Mouse (Mus musculus) heart, postnatal 0 days (tissue): ENCODE measurements at regions not wholly inside any gene's neighbourhood (a gene's known extent, or its start where the extent isn't known, plus 50 kb on each side); places are given as distances from the start of the nearest gene placed in this dataset.

Experiments
- ATAC-seq: fragments of 200-750 bp; cut with Nextera tagmentation; 2 replicates; pipeline ENCODE4 v1.8.0; 2017; ENCODE audit warnings: low read depth, moderate number of reproducible peaks, moderate library complexity; ENCODE audit not compliant: insufficient read depth
- DNase-seq: peaks from one replicate; pipeline ENCODE4 v3.0.0-alpha.2; 2016; ENCODE audit warnings: low spot score
- H3K27ac ChIP-seq: fragments of 300-500 bp; sonication (generic); 2 replicates; pipeline ENCODE4 v1.5.1; 2014; ENCODE audit warnings: low read depth, mild to moderate bottlenecking
- H3K27me3 ChIP-seq: fragments of 300-500 bp; sonication (generic); 2 replicates; pipeline ENCODE4 v1.6.1; 2014; ENCODE audit warnings: low read length, mixed read lengths; ENCODE audit not compliant: control insufficient read depth, insufficient read depth
- H3K36me3 ChIP-seq: fragments of 300-500 bp; sonication (generic); replicated peaks from 2 replicates; pipeline ENCODE4 v1.6.1; 2014; ENCODE audit warnings: low read length, mixed read lengths; ENCODE audit not compliant: control insufficient read depth, insufficient read depth
- H3K4me1 ChIP-seq: fragments of 300-500 bp; sonication (generic); 2 replicates; pipeline ENCODE4 v1.6.1; 2014; ENCODE audit warnings: antibody characterized with exemption; ENCODE audit not compliant: control insufficient read depth, insufficient read depth
- H3K4me2 ChIP-seq: fragments of 300-500 bp; sonication (generic); 2 replicates; pipeline ENCODE4 v1.6.1; 2014; ENCODE audit warnings: low read depth, mild to moderate bottlenecking, low read length, moderate library complexity
- H3K4me3 ChIP-seq: fragments of 300-500 bp; sonication (generic); 2 replicates; pipeline ENCODE4 v1.5.1; 2014; ENCODE audit warnings: low read depth, low read length
- H3K9ac ChIP-seq: fragments of 300-500 bp; sonication (generic); replicated peaks from 2 replicates; pipeline ENCODE4 v1.6.1; 2014; ENCODE audit warnings: low read depth, low read length, mixed read lengths
- H3K9me3 ChIP-seq: fragments of 300-500 bp; sonication (generic); replicated peaks from 2 replicates; pipeline ENCODE4 v1.6.1; 2016; ENCODE audit warnings: low read length; ENCODE audit not compliant: control insufficient read depth
- CTCF ChIP-seq: IDR thresholded peaks from 2 replicates; pipeline ENCODE4 v1.5.1; 2016; ENCODE audit warnings: antibody characterized with exemption, control low read depth, low read depth
- EP300 ChIP-seq: IDR thresholded peaks from 2 replicates; pipeline ENCODE4 v1.6.1; 2016; ENCODE audit warnings: antibody characterized with exemption, low read depth
- WGBS: fragments of 180-500 bp; shearing (Covaris S2); extraction: QIAGEN DNeasy Blood & Tissue Kit; methylation state at CpG from one replicate; pipeline ENCODE4 v1.1.7; 2014; 5-methylcytosine and 5-hydroxymethylcytosine counted together

DNA sequence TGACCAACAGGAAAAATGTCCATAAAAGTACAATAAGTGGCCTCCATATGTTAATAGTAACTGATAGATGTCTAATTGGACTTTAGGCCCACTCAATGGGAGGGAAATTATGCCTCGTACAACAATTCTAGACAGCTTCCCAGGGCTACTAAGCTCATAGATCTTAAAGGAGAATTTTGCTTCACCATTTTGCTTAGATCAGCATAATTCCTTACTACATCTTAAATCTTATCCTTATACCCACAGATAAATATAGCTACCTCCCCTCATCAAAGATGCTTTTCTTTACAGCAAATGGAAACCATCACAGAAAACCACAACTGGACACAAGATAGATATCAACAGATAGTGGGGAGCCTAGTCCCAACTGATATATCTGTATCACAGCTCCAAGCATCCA lies 263.6 kb upstream of the Intu start:
- ATAC-seq (no peak), DNase-seq (no peak)
- Histone ChIP-seq H3K36me3 (no peaks in the 10 kb centered on the region), H3K4me1 (no peaks in the 10 kb centered on the region), H3K9me3 (no peaks in the 10 kb centered on the region), H3K9ac (no peak overlapping the region), H3K4me3 (no peak overlapping the region), H3K27ac (no peak overlapping the region), H3K27me3 (no peaks in the 10 kb centered on the region), H3K4me2 (no peak overlapping the region)
- WGBS, result 71% methylated on average over 1 of the region's 1 CpGs
- no peak for TF ChIP-seq CTCF
- TF ChIP-seq EP300, result no peak

DNA sequence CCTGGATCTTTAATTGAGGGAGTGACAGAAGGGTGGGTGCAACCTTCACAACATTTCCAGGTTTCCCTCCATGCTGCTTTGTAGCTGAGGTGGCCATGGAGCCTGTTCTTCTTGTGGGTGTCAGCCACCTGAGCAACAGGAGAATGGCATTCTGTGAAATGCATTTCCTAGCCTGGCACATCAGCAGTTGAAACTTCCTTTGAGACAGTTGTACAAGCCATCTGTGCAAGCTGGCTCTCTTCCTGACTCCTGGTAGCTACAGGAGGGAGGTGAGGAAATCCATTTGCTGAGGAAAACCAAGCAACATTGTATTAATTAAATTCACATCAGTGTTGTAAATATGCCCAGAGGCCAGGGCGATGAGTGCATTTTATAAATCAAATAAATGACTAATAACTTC lies 248.2 kb upstream of the Intu start:
- Histone ChIP-seq H3K4me2 (no peak overlapping the region), H3K9me3 (no peaks in the 10 kb centered on the region), H3K36me3 (no peaks in the 10 kb centered on the region), H3K27me3 (no peaks in the 10 kb centered on the region), H3K4me3 (no peak overlapping the region), H3K27ac (no peak overlapping the region), H3K9ac (no peak overlapping the region), H3K4me1 (no peaks in the 10 kb centered on the region)
- ATAC-seq, result no peak
- TF ChIP-seq CTCF, result no peak
- TF ChIP-seq EP300, result no peak
- DNase-seq, result no peak
- 73% methylated on average over 1 of the region's 1 CpGs for WGBS

DNA sequence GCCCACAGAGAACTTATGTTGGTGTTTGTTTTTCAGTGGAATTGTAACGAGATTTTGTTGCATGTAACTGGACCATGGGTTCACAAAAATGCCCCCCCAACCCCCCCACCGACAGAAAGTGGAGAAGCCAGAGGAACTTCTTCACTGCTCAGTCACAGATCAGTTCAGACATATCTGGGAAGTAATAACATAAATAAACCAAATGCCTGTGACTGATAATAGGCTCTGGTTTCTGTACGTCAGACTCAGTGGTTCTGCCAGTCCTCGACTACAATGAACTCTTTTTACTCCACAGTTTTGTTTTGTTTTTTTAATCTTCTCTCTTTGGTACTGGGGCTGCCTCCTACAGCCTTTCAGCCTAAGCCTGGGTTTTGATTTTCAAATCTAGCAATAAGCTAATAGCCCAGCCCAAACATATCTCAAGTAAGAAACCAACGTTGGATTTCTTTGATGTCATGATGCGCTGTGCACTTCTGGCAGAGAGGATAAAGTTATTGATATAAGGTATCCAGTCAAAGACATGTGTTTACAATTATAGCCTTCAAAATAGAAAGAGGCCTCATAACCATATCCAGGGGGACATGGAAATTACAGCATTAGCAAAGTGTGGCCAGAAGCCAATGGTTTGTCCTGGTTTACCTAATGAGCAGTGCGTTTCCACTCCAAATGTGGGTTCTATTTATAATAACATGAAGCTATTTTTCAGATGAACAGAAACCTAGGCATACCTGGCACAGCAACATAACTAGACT lies 244.0 kb upstream of the Intu start:
- Histone ChIP-seq H3K27ac (no peak overlapping the region), H3K27me3 (no peaks in the 10 kb centered on the region), H3K4me2 (no peak overlapping the region), H3K9ac (no peak overlapping the region), H3K36me3 (no peaks in the 10 kb centered on the region), H3K4me3 (no peak overlapping the region), H3K4me1 (no peaks in the 10 kb centered on the region), H3K9me3 (no peaks in the 10 kb centered on the region)
- WGBS, result 67% methylated on average over 7 of the region's 7 CpGs
- ATAC-seq, result no peak
- TF ChIP-seq CTCF (no peak), EP300 (no peak)
- DNase-seq, result no peak

DNA sequence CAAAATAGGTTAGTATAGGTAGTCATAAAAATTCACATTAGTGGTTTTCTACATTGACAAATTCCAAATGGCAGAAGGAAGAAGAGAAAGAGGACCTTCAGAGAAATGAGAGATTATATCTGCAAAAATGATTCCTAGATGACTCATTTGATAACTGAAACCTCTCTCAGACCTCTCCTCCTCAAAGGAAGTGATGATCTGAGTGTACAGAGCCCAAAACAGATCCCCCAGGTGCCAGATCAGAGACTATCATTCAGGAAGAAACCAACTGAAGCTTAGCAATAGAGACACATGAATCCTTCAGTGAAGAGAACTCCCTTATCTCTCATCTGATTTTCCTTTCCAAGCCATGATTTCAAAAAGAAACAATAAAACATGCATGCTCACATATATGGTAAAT lies 234.0 kb upstream of the Intu start:
- Histone ChIP-seq H3K9me3 (no peaks in the 10 kb centered on the region), H3K27ac (no peak overlapping the region), H3K36me3 (no peaks in the 10 kb centered on the region), H3K4me3 (no peak overlapping the region), H3K4me2 (no peak overlapping the region), H3K4me1 (no peaks in the 10 kb centered on the region), H3K27me3 (no peaks in the 10 kb centered on the region), H3K9ac (no peak overlapping the region)
- no peak for TF ChIP-seq EP300
- ATAC-seq, result no peak
- DNase-seq, result no peak

DNA sequence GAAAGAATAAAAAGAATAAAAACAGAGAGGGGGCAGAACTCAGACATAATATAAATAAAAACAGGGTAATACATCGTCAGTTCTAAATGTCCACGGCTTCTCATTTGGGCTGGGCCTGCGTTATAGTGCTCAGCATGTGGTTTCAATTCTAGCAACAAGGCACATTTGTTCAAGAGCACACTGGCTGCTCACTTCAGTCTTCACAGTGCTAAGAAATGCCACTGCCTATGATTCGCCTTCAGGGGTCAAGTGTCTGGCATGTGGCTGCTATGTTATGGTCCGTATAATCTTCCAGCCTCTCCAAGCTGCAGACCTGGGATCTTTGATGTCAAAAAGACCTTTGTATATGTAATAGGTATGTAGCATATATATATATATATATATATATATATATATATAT lies 210.8 kb upstream of the Intu start:
- H3K27ac ChIP-seq, result no peak overlapping the region
- H3K36me3 ChIP-seq, result no peaks in the 10 kb centered on the region
- H3K27me3 ChIP-seq, result no peaks in the 10 kb centered on the region
- ATAC-seq (no peak), DNase-seq (no peak)
- no peak overlapping the region for H3K4me2 ChIP-seq
- no peaks in the 10 kb centered on the region for H3K4me1 ChIP-seq
- 79% methylated on average over 5 of the region's 5 CpGs for WGBS
- no peak overlapping the region for H3K4me3 ChIP-seq
- TF ChIP-seq EP300 (no peak), CTCF (no peak)
- no peaks in the 10 kb centered on the region for H3K9me3 ChIP-seq
- no peak overlapping the region for H3K9ac ChIP-seq
